Mouse (Mus musculus) embryo, embryonic 9.5 days (tissue): ENCODE data around the gene 4932411N23Rik.
A peak's percentile ranks its signal among the peaks of the same experiment; 100 is the strongest.
"Not testable (repeated sequence)": the region's sequence is repeated elsewhere in the genome, so short reads cannot be mapped to it uniquely, and the experiment has no call there.

Experiments used
- DNase-seq: peaks from one replicate; pipeline ENCODE4 v3.0.0-alpha.2; 2017; ENCODE audit errors: extremely low spot score

The 4932411N23Rik gene

GRCm38 (mm10) chrX:126815768-126816167, at the start of gene 4932411N23Rik:
TSS of gene 4932411N23Rik (minus strand) at chrX:126815868.
- no peak for DNase-seq

GRCm38 (mm10) chrX:126779895-126780294, 35.8 kb downstream of the 4932411N23Rik start:
- DNase-seq: no peak

GRCm38 (mm10) chrX:126777643-126778042, 38.0 kb downstream of the 4932411N23Rik start:
- DNase-seq: peak; percentile 1

GRCm38 (mm10) chrX:126774846-126775245, 40.8 kb downstream of the 4932411N23Rik start:
- DNase-seq: not testable (repeated sequence)

GRCm38 (mm10) chrX:126773511-126773910, 42.2 kb downstream of the 4932411N23Rik start:
- not testable (repeated sequence) for DNase-seq
